Mouse (Mus musculus) thymus, postnatal 14 days (tissue): Measurements from ENCODE around the gene Wrap53.

Source experiments
- DNase-seq: peaks from one replicate; pipeline ENCODE4 v3.0.0; 2021

The Wrap53 gene

DNA sequence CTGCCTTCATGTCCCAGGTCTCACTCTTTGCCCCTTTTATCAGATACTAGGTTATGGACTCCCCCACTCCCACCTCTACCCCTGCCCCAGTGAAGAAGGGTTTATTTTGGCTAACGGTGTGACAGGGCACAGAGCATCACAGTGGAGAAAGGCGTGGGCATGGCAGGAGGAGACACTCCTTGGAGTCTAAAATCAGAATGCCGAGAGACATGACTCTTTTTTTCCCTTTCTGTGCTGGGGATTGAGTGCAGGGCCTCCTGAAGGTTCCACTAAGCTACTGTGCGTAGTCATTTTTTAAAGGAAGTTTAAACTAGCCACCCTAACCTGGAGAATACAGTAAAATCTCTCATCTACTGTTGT, 52.0 kb downstream of the Wrap53 start:
- no peak for DNase-seq

DNA sequence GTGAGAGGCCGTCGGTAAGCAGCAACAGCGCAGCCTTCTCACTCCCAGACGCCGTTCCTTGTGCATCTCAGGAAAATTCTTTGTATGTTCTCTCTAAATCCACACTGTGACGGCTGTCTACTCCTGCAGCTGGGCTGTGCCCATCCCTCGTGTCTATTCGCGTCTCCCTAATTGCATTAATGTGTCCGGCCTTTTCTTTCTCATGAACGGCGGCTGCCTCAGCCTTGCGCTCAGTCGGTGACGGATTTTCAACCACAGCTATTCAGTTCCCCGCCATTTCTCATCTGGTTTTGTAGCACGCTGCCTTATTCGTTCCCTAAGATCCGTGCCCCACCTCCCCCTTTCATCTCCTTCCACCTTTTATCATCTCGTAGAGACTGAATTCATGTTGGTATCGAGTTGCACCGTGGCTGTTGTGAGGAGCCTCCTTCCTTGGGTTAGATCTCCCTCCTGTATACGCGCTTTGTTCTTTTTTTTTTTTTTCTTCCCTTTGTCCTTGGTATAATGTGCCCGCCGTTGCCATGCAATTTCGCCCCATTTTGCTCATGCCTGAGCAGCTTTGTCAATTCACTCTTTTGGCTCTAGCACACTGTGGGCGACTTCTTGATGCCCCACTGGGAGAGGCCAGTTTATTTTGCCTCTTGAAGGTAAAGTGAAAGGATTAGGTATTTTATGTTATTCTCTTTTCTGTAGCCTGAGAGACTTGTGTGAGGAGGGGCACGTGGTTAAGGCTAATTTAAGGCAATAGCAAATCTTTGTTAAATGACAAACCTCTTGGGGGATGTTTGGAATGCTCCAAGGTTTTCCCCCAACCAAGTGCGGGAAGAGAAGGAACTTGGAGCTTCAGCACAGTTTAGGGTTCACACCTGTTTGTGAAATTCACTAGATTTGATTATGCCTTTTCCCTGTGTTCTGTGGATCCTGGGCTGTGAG, 52.7 kb downstream of the Wrap53 start:
- DNase-seq: no peak

DNA sequence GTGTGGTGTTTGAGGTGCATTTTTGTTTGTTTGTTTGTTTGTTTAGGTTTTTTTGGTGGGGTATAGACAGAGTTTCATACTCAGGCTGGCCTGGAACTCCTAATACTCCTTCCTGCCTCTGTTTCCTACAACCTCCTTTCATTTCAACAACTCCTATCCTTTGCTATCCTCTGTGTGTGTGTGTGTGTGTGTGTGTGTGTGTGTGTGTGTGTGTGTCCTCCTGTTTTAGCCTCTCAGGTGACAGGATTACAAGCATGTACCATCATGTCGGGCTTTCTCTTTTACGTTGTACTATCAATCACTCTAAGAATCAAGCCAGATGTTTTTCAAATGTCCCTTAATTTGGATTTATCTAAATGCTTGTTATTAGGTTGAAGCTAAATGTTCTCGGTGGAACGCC, 53.4 kb downstream of the Wrap53 start:
- no peak for DNase-seq

DNA sequence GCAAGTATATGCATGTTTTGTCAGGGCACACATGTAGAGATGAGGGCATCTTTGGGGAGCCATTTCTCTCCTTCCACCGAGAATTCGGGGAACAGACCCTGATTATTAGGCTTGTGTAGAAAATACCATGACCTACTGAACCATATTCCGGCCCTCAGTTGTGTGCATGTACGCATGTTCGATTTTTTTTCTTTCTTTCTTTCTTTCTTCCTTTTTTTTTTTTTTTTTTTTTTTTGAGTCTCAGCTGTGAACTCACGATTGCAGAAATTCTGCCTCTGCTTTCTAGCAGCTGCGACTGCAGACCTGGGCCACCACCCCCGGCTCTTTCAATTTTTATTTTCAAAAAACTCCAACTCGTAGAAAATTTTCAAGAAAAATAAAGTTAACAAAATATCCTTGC, 54.4 kb downstream of the Wrap53 start:
- DNase-seq: no peak

DNA sequence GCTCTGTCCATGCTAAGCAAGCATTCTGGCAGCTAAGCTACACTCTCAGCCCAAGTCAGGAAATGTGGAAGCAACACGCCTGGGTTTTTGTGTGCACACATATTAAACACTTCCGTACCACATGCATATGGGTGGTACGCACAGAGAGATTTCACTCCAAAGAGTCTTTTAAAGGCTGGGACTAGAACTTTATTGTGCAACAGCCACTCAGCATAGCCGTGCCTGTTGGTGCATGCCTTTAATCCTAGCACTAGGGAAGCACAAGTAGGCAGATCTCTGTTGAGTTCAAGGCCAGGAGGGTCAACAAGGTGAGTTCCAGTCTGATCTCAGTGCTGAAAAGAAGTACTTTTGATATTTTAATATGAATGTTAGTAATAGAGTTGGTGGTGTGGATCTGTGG, 56.4 kb downstream of the Wrap53 start:
- DNase-seq: no peak

DNA sequence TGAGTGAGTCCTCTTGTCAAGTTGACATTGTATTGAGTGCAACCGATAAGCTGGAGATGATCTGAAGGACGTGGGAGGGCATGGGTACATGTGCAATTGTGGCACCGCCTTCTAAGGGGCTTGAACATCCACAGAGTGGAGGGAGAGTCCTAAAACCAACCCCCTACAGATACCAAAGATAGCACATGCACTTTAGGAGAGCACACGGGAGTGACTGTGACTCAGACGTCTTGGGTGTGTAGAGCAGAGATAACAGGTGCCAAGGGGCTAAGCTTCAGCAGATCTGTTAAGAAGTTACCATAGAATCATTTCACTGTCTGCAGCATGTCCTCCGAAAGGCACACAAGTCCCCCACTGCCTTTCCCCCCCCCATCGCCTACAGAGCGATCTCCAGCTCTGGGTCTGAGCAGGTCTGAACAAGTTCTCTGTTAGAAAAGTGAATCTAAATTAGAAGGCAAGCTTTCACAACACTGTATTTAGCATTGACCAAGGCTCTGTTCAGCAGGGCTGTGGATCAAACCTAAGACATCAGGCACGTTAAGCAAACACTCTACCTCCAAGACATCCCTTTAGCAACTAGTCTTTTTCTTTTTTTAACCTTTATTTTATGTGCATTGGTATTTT, 58.4 kb downstream of the Wrap53 start:
- no peak for DNase-seq

DNA sequence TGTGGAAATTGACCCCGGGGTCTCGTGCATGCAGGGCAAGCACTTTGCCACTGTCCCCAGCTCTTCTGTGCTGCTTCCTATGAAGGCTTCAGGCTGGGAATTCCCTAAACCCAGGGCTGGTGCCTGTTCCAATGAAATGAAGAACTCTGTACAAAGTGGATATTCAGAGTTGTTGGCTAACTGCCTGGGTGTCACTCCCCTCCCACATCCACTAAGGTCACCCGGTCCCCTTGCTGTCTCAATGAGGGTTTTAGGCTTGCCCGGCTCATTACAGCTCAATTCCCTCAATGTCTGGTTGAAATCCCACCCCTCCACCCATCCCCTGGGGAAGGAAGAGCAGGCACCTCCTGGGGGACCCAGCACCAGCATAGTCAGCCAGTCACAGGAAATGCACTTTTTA, 60.1 kb downstream of the Wrap53 start:
- DNase-seq: no peak

DNA sequence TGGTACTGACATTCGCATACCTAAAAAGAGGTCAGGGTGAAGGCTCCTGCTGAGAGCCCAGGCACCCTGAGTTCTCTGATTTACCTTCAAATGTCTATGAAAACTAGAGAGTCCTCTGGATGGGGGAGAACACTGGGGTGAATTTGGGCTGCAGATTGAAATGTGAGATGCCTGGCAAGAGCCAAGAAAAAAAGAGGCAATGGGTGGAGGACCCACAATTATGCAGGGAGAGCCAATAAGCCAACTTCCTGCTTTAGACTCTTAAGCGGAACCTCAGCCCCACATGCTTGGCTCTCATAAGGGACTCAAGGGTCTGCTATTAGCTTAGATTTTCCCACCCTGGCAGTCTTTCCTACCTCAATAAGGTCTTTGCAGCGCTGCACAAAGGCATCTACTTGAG, 63.4 kb downstream of the Wrap53 start:
- DNase-seq: no peak

DNA sequence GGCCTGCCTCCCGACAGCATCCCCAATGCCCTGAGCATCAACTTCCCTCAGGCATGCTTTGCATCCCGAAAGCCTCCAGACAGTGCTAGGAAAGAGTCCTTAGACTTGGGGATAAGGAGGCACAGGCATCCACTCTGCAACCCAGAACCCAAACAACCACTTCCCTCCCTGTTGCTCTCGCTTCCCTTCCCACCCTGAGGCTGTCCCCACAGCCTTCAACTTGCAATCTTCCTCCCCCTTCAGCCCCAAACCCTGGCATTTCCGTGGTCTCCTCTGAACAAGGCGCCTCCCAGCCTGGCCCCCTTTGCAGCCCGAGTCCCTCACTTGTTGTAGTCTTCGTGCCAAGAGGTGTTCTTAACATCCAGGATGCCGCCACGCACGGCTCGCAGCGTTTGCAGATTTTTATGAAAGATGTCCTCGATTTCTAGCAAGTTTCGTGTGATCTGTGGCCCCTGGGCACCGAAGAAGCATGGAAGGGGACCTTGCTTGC, 63.9 kb downstream of the Wrap53 start:
- DNase-seq: peak; percentile 24

DNA sequence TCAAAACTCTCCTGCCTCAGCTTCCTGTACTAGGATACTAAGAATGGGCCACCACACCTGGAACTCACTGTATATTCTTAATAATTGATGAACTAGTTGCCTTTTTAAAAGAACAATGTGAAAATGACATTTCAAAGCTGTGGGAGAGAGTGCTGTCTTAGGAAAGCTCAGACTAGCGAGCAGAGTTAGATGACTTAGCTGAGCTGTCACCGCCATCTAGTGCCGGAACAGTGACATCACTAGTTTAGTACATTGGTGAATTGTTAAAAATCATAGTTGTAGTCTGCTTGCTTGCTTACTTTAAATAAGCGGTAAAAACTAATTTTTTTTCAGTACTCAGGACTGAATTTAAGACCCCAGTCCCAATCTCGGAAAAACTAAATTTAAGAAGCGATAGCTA, 66.2 kb downstream of the Wrap53 start:
- peak; percentile 61 for DNase-seq
